Mouse (Mus musculus): ENCODE measurements around the gene Ltbp2. TPM values are rescaled to one million over a fixed set of nuclear protein-coding genes. Genes with fewer than 3 reads are reported as not detected.

The Ltbp2 gene
- polyA plus RNA-seq, 1 experiment from 2014 or later = 11.2 TPM

DNA sequence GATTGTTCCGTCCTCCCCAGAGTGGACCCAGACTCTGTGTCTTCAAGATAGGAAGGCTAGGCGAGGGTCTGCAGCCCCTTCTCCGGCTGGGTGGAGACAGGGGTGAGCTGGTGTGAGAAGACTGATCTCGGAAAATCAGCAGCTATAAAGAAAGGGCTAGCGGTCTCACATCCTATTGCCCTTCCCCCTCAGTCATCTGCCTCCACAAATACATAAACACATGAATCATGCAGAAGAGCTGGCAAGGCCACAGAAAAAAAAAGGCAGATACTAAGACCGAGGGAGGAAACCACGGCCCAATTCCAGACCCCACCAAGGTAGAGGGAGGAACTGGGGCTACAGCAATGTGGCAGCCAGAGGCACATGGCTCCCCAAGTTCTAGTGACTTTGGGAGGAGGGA lies 11.5 kb downstream of the Ltbp2 start:
- Histone ChIP-seq H3K4me1 (ENCODE audit: control insufficient read depth, insufficient read depth, low read length) (peaks cover 10% of the 10 kb centered on the region; the same call in 1 of the 2 replicates), H3K4me3 (ENCODE audit: low read depth, low read length) (no peak overlapping the region), H3K9me3 (ENCODE audit: control insufficient read depth, low read length) (no peaks in the 10 kb centered on the region), H3K27me3 (replicated peaks; ENCODE audit: control insufficient read depth, insufficient read depth, low read length) (no peaks in the 10 kb centered on the region), H3K4me2 (ENCODE audit: low read depth, low read length) (no peak overlapping the region), H3K27ac (replicated peaks; ENCODE audit: low read depth, low read length) (no peak overlapping the region), H3K9ac (ENCODE audit: low read depth, low read length) (no peak overlapping the region), H3K36me3 (ENCODE audit: control insufficient read depth, insufficient read depth, low read length) (no peaks in the 10 kb centered on the region)
- DNase-seq (ENCODE audit: low spot score) = no peak
- 55% methylated on average over 7 of the region's 7 CpGs for WGBS
- ATAC-seq (ENCODE audit: low read depth) = no peak

DNA sequence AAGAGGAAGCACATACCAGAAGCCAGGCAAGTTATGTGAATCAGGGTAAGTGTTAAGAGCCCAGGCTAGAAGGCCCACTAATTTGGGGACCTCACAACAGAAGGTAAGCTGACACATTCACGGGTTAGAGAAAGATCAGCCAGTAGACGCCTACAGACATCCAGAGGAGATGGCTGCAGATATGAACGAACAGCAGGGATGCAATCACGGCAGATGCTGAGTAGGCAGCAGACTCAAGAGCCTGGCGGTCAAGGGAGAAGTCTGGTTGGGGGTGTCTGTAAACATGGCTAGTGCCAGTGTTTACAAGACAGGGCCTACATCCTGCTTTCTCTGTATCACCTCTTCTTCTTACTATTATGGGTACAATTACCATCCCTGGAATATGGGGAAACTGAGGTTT lies 13.1 kb downstream of the Ltbp2 start:
- Histone ChIP-seq H3K27ac (replicated peaks; ENCODE audit: low read depth, low read length) (no peak overlapping the region), H3K9me3 (ENCODE audit: control insufficient read depth, low read length) (no peaks in the 10 kb centered on the region), H3K27me3 (replicated peaks; ENCODE audit: control insufficient read depth, insufficient read depth, low read length) (no peaks in the 10 kb centered on the region), H3K4me2 (ENCODE audit: low read depth, low read length) (no peak overlapping the region), H3K36me3 (ENCODE audit: control insufficient read depth, insufficient read depth, low read length) (no peaks in the 10 kb centered on the region), H3K4me3 (ENCODE audit: low read depth, low read length) (no peak overlapping the region), H3K9ac (ENCODE audit: low read depth, low read length) (no peak overlapping the region), H3K4me1 (ENCODE audit: control insufficient read depth, insufficient read depth, low read length) (peaks cover 16% of the 10 kb centered on the region; the same call in 1 of the 2 replicates)
- ATAC-seq (ENCODE audit: low read depth) (no peak), DNase-seq (ENCODE audit: low spot score) (no peak)
- 82% methylated on average over 5 of the region's 5 CpGs for WGBS

DNA sequence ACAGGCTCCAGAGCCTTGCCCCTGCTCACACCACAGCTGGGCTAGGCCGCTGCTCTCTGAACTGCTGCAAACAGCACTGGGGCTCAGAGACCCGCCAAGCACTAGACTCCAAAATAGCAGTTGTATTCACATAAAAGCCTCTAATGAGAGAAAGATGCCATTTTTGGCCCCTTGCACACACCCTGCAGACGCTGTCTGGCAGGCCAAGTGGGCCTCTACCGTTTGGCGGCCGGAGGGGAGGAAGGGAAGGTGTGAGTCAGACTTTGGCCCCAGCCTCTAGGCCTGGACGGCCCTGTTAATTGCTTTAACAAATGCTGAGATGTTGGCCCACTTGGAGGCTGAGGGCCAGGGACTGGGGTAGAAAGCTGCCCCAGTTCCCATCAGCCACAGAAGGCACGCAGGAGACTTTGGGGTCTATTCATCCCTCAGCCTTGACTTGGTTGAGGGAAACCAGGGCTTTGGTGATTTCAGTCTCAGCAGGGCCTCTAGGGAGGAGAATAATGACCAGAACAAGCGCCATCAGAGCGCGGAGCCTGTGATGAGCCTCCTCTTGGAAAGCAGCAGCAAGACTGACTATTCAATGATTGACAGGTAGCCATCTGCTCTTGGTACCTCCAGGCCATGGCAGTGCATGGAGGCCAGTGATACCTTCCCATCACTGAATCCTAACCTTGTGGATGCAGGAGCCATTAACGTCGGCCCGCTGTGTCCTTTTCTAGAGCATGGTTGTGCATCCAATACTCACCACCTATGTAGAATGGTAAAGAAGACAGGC lies 14.0 kb downstream of the Ltbp2 start:
- Histone ChIP-seq H3K27ac (replicated peaks; ENCODE audit: low read depth, low read length) (no peak overlapping the region), H3K27me3 (replicated peaks; ENCODE audit: control insufficient read depth, insufficient read depth, low read length) (no peaks in the 10 kb centered on the region), H3K4me2 (ENCODE audit: low read depth, low read length) (no peak overlapping the region), H3K4me3 (ENCODE audit: low read depth, low read length) (no peak overlapping the region), H3K9ac (ENCODE audit: low read depth, low read length) (no peak overlapping the region), H3K4me1 (ENCODE audit: control insufficient read depth, insufficient read depth, low read length) (peaks cover 17% of the 10 kb centered on the region; the same call in 1 of the 2 replicates), H3K36me3 (ENCODE audit: control insufficient read depth, insufficient read depth, low read length) (no peaks in the 10 kb centered on the region), H3K9me3 (ENCODE audit: control insufficient read depth, low read length) (no peaks in the 10 kb centered on the region)
- WGBS = 80% methylated on average over 14 of the region's 14 CpGs
- DNase-seq (ENCODE audit: low spot score) (peak; percentile 47), ATAC-seq (ENCODE audit: low read depth) (0 out of 2 replicates have a peak, but pooled peaks have one; percentile 15)

DNA sequence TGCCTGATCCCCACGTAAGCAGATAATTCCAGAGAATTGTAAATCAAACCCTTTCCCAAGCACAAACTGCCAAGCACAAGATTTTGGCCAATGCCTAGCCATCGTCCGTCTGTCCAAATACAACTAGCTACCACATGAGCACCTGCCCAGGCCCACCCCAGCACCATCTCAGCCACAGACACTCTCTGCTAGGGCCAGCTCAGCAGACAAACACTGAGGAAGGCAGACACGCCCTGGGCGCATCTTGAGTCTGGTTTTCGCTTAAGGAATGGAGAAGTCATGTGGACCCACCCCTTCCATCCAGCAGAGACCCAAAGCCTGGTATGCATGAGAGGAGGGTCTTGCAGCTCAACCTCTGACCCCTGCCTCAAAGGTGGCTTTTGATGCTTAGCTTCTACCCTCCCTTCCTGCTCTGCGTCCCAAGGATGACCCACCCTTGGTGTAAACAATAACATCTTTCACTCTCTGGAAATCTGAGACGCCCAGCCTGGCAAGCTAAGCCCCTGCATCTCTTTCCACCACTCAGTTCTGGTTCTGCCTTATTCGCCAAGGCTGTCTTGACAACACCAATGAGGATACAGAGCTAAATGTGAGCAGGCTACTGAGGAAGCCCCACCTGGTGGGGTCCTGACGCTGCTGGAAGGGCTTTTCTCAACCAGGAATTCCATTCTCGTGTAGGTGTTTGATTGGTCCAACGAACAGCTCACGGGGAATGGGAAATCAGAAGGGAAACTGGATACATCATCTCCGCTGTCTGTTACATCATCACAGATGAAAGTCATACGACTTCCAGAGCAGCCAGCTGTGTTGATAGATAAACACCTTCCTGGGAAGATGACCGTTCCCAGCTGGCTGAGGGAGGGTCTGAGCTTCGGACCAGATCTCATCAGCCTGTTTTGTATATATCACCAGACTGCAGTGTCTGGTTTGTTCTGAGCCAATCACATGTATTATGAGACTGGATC lies 17.9 kb downstream of the Ltbp2 start:
- Histone ChIP-seq H3K4me3 (ENCODE audit: low read depth, low read length) (no peak overlapping the region), H3K27ac (replicated peaks; ENCODE audit: low read depth, low read length) (peak overlapping the region; percentile 44; the same call in 1 of the 2 replicates), H3K9me3 (ENCODE audit: control insufficient read depth, low read length) (no peaks in the 10 kb centered on the region), H3K4me1 (ENCODE audit: control insufficient read depth, insufficient read depth, low read length) (peaks cover 8% of the 10 kb centered on the region; the same call in 1 of the 2 replicates), H3K9ac (ENCODE audit: low read depth, low read length) (no peak overlapping the region), H3K36me3 (ENCODE audit: control insufficient read depth, insufficient read depth, low read length) (no peaks in the 10 kb centered on the region), H3K4me2 (ENCODE audit: low read depth, low read length) (no peak overlapping the region), H3K27me3 (replicated peaks; ENCODE audit: control insufficient read depth, insufficient read depth, low read length) (no peaks in the 10 kb centered on the region)
- ATAC-seq (ENCODE audit: low read depth) (peak; percentile 83), DNase-seq (ENCODE audit: low spot score) (peak; percentile 53)
- 24% methylated on average over 17 of the region's 17 CpGs for WGBS

DNA sequence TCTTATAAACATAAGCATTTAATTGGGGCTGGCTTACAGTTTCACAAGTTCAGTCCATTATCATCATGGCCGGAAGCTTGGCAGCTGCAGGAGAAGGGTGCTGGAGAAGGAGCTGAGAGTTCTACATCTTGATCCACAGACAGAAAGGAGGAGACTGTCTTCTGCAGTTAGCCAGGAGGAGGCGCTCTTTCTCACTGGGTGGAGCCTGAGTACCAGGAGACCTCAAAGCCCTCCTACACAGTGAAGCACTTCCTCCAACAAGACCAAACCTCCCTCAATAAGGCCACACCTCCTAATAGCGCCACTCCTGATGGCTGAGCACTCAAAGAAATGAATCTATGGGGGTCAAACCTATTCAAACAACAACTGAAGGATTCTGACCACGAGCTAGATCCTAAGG lies 18.6 kb downstream of the Ltbp2 start:
- ATAC-seq (ENCODE audit: low read depth) = no peak
- Histone ChIP-seq H3K4me1 (ENCODE audit: control insufficient read depth, insufficient read depth, low read length) (peaks cover 8% of the 10 kb centered on the region; the same call in 1 of the 2 replicates), H3K9ac (ENCODE audit: low read depth, low read length) (no peak overlapping the region), H3K4me2 (ENCODE audit: low read depth, low read length) (no peak overlapping the region), H3K4me3 (ENCODE audit: low read depth, low read length) (no peak overlapping the region), H3K9me3 (ENCODE audit: control insufficient read depth, low read length) (no peaks in the 10 kb centered on the region), H3K27ac (replicated peaks; ENCODE audit: low read depth, low read length) (peak overlapping the region; percentile 44; the same call in 1 of the 2 replicates), H3K27me3 (replicated peaks; ENCODE audit: control insufficient read depth, insufficient read depth, low read length) (no peaks in the 10 kb centered on the region), H3K36me3 (ENCODE audit: control insufficient read depth, insufficient read depth, low read length) (no peaks in the 10 kb centered on the region)
- WGBS = 68% methylated on average over 4 of the region's 4 CpGs
- DNase-seq (ENCODE audit: low spot score) = no peak

DNA sequence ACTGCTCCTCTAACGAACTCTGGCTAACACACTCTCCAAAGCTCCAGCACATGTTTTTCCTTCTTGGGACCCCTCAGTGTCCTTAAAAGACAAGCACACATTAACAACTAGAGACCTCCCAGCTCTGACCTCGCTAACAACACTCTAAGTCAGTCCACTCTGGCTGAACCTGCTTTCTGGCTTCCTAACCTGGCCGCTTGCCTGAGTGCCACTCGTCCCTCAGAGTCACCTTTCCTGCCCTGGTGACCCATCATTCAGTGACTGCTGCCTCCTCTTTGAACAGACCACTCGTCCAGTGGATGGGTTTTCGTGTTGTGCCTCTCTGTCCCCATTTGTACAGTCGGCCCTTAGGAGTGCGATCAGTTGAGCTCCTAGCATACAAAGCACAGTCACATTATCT lies 19.8 kb downstream of the Ltbp2 start:
- Histone ChIP-seq H3K4me2 (ENCODE audit: low read depth, low read length) (no peak overlapping the region), H3K4me3 (ENCODE audit: low read depth, low read length) (no peak overlapping the region), H3K4me1 (ENCODE audit: control insufficient read depth, insufficient read depth, low read length) (peaks cover 9% of the 10 kb centered on the region; the same call in 1 of the 2 replicates), H3K9ac (ENCODE audit: low read depth, low read length) (no peak overlapping the region), H3K9me3 (ENCODE audit: control insufficient read depth, low read length) (no peaks in the 10 kb centered on the region), H3K27ac (replicated peaks; ENCODE audit: low read depth, low read length) (no peak overlapping the region), H3K27me3 (replicated peaks; ENCODE audit: control insufficient read depth, insufficient read depth, low read length) (no peaks in the 10 kb centered on the region), H3K36me3 (ENCODE audit: control insufficient read depth, insufficient read depth, low read length) (no peaks in the 10 kb centered on the region)
- 84% methylated on average over 8 of the region's 8 CpGs for WGBS
- no peak for DNase-seq (ENCODE audit: low spot score)
- no peak for ATAC-seq (ENCODE audit: low read depth)

DNA sequence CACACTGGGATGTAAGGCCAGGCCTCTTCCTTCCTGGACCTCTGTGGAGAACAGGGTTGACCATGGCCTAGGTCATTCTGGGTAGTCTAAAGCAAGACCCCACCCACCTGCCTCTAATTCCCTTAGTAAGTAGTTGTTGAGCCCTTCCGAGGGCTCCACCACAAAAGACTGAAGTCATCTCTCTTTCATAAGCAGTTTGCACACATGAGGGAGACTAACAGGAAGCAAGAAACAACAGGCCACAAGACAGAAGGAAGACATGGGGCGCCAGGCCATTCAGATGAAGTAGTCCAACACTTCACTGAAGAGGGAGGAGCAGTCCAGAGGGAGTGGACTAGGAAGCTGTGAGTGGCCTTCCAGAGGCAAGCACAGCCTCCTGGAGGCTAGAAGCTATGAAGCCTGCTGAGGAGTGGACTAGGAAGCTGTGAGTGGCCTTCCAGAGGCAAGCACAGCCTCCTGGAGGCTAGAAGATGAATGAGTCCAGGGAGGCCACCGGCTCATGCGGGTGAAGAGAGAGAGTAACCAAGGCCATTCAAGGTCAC lies 21.2 kb downstream of the Ltbp2 start:
- 85% methylated on average over 4 of the region's 4 CpGs for WGBS
- Histone ChIP-seq H3K4me2 (ENCODE audit: low read depth, low read length) (no peak overlapping the region), H3K9me3 (ENCODE audit: control insufficient read depth, low read length) (no peaks in the 10 kb centered on the region), H3K9ac (ENCODE audit: low read depth, low read length) (no peak overlapping the region), H3K36me3 (ENCODE audit: control insufficient read depth, insufficient read depth, low read length) (no peaks in the 10 kb centered on the region), H3K27ac (replicated peaks; ENCODE audit: low read depth, low read length) (no peak overlapping the region), H3K27me3 (replicated peaks; ENCODE audit: control insufficient read depth, insufficient read depth, low read length) (no peaks in the 10 kb centered on the region), H3K4me1 (ENCODE audit: control insufficient read depth, insufficient read depth, low read length) (peaks cover 14% of the 10 kb centered on the region), H3K4me3 (ENCODE audit: low read depth, low read length) (no peak overlapping the region)
- no peak for ATAC-seq (ENCODE audit: low read depth)
- no peak for DNase-seq (ENCODE audit: low spot score)

DNA sequence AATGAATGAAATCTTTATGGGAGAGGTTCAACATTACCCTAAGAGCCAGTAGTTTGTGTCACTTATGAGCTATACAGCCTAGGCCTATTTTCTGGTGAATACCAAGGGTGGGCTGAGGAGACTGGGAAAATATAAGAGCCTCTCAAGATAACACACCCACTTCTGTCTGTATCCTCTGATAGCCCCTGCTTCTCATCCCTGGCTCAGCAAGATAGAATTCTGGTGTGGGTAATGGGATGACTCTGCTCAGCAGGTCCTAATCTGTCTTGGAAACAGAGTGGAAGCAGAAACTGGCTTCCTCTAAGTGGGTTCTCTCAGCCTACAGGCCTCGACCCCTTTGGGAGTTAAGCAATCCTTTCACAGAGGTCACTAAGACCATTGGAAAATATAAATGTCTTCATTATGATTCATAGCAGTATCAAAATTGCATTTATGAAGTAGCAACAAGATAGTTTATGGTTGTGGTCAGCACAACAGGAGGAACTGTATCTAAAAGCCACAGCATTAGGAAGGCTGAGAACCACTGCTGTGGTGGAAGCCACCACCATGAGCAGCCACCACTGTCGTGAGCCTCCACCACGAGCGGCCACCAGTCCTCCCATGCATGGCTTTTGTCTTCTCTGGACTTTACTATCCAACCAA lies 21.8 kb downstream of the Ltbp2 start:
- H3K4me2 ChIP-seq (ENCODE audit: low read depth, low read length) = no peak overlapping the region
- no peak overlapping the region for H3K4me3 ChIP-seq (ENCODE audit: low read depth, low read length)
- H3K36me3 ChIP-seq (ENCODE audit: control insufficient read depth, insufficient read depth, low read length) = no peaks in the 10 kb centered on the region
- ATAC-seq (ENCODE audit: low read depth) = no peak
- H3K27ac ChIP-seq (replicated peaks; ENCODE audit: low read depth, low read length) = no peak overlapping the region
- H3K27me3 ChIP-seq (replicated peaks; ENCODE audit: control insufficient read depth, insufficient read depth, low read length) = no peaks in the 10 kb centered on the region
- no peaks in the 10 kb centered on the region for H3K9me3 ChIP-seq (ENCODE audit: control insufficient read depth, low read length)
- no peak for DNase-seq (ENCODE audit: low spot score)
- H3K9ac ChIP-seq (ENCODE audit: low read depth, low read length) = no peak overlapping the region
- WGBS = 91% methylated on average over 4 of the region's 4 CpGs
- peaks cover 14% of the 10 kb centered on the region for H3K4me1 ChIP-seq (ENCODE audit: control insufficient read depth, insufficient read depth, low read length)
